Mouse (Mus musculus) midbrain, embryonic 11.5 days (tissue): ENCODE data around the gene Amn. TPM values are rescaled to one million over a fixed set of nuclear protein-coding genes. Genes with fewer than 3 reads are reported as not detected.

Experiments
- ATAC-seq: fragments of 200-750 bp; cut with Nextera tagmentation; 2 replicates; pipeline ENCODE4 v1.8.0; 2017; ENCODE audit warnings: moderate TSS enrichment, moderate library complexity; ENCODE audit not compliant: low FRiP score
- DNase-seq: peaks from one replicate; pipeline ENCODE4 v3.0.0; 2015; ENCODE audit warnings: low spot score; ENCODE audit errors: missing footprints
- H3K27ac ChIP-seq: fragments of 300-500 bp; sonication (generic); 2 replicates; pipeline ENCODE4 v1.5.1; 2014; ENCODE audit warnings: low read depth, low read length
- H3K27me3 ChIP-seq: fragments of 300-500 bp; sonication (generic); 2 replicates; pipeline ENCODE4 v1.6.1; 2014; ENCODE audit warnings: mild to moderate bottlenecking, low read length, moderate library complexity, mixed read lengths; ENCODE audit not compliant: control insufficient read depth, insufficient read depth
- H3K36me3 ChIP-seq: fragments of 300-500 bp; sonication (generic); 2 replicates; pipeline ENCODE4 v1.6.1; 2014; ENCODE audit warnings: mild to moderate bottlenecking, low read length, moderate library complexity, mixed read lengths; ENCODE audit not compliant: control insufficient read depth, insufficient read depth
- H3K4me1 ChIP-seq: fragments of 300-500 bp; sonication (generic); 2 replicates; pipeline ENCODE4 v1.6.1; 2014; ENCODE audit warnings: low read length; ENCODE audit not compliant: control insufficient read depth, insufficient read depth
- H3K4me2 ChIP-seq: fragments of 300-500 bp; sonication (generic); 2 replicates; pipeline ENCODE4 v1.6.1; 2014; ENCODE audit warnings: mild to moderate bottlenecking, moderate library complexity
- H3K4me3 ChIP-seq: fragments of 300-500 bp; sonication (generic); 2 replicates; pipeline ENCODE4 v1.5.1; 2014; ENCODE audit warnings: low read depth, low read length
- H3K9ac ChIP-seq: fragments of 300-500 bp; sonication (generic); 2 replicates; pipeline ENCODE4 v1.6.1; 2014; ENCODE audit warnings: low read length
- H3K9me3 ChIP-seq: fragments of 300-500 bp; sonication (generic); 2 replicates; pipeline ENCODE4 v1.6.1; 2016; ENCODE audit warnings: low read length; ENCODE audit not compliant: control insufficient read depth
- WGBS: fragments of 180-500 bp; shearing (Covaris S2); extraction: QIAGEN DNeasy Blood & Tissue Kit; methylation state at CpG from one replicate; pipeline ENCODE4 v1.1.7; 2014; 5-methylcytosine and 5-hydroxymethylcytosine counted together
- polyA plus RNA-seq: library from polyadenylated mRNA; unstranded; fragments of >200 nt; fragmentation: Nextera tagmentation; extraction: Ambion mirVana; gene quantifications from 2 replicates; pipeline ENCODE4 v1.2.1, GENCODE M21; 2014

Gene Amn
- polyA plus RNA-seq, 1 experiment from 2014 or later: 0.22 TPM

- Histone ChIP-seq H3K27me3 (no peaks in the 10 kb centered on the region), H3K36me3 (peaks cover 44% of the 10 kb centered on the region), H3K4me1 (no peaks in the 10 kb centered on the region), H3K4me2 (no peak overlapping the region), H3K4me3 (no peak overlapping the region), H3K9ac (no peak overlapping the region), H3K27ac (no peak overlapping the region), H3K9me3 (no peaks in the 10 kb centered on the region)
- ATAC-seq: no peak
- DNase-seq: no peak
- 93% methylated on average over 13 of the region's 13 CpGs for WGBS
These were observed 50.9 kb downstream of the Amn start for GRCm38 (mm10) chr12:111321832-111322231.

DNA sequence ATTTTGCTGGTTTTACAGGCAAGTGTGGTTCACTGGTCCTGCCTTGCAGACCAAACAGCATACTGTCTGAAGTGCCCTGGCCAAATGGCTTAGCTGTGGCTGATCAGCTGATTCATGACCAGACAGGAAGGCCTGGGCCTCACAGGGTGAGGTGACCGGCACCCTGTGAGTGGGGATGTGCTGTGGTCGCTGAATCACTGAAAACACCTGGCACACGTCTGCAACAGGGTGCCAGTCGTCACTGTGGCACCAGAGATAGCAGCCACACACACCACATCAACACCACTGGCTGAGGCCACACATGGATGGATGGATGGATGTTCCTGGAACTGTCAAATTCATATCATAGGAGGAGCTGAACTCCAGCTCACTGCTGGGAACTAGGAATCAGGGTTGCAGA lies 52.5 kb downstream of the Amn start:
- Histone ChIP-seq H3K36me3 (peaks cover 37% of the 10 kb centered on the region), H3K4me2 (no peak overlapping the region), H3K4me1 (no peaks in the 10 kb centered on the region), H3K27me3 (no peaks in the 10 kb centered on the region), H3K9ac (no peak overlapping the region), H3K4me3 (no peak overlapping the region), H3K27ac (no peak overlapping the region), H3K9me3 (no peaks in the 10 kb centered on the region)
- 85% methylated on average over 4 of the region's 4 CpGs for WGBS
- no peak for DNase-seq
- no peak for ATAC-seq

DNA sequence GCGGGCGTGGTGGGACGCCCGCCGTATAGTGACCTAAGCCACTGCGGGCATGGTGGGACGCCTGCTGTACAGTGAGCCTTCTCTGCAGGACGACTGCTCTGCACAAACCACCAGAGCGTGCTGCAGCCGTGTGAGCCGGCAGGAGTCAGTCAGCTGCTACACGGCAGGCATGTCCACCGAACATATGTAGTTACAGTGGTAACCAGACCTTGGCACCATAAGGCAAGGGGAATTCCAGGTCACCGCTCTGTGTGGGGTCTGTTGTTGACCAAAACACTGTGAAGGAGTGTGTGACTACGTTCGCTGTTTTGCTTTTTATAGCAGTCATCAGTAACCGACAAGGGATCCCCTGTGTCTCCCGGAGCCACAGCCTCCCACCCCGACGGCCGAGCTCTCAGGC lies 53.6 kb downstream of the Amn start:
- H3K4me3 ChIP-seq: no peak overlapping the region
- no peaks in the 10 kb centered on the region for H3K27me3 ChIP-seq
- peaks cover 35% of the 10 kb centered on the region for H3K36me3 ChIP-seq
- no peaks in the 10 kb centered on the region for H3K9me3 ChIP-seq
- H3K9ac ChIP-seq: no peak overlapping the region
- no peak overlapping the region for H3K4me2 ChIP-seq
- no peak overlapping the region for H3K27ac ChIP-seq
- ATAC-seq: no peak
- H3K4me1 ChIP-seq: no peaks in the 10 kb centered on the region
- no peak for DNase-seq
- WGBS: 95% methylated on average over 21 of the region's 21 CpGs

DNA sequence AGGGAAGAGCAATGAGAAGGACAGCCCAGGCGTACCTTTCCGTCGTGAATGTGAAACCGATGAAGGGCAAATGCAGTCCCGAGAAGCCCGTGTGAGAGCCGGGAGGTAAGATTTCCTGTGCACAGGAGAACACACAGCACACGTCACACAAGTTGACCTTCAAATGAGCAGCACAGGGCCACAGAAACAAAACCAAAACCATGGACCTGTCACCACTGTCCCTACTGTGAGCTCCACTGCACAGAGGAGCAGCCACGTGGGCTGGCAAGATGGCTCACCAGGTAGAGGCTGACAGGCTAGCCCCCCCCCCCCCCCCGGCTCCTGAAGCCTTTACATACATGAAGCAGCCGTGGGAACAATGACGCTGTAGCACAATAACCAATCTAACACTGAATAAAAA lies 54.1 kb downstream of the Amn start:
- H3K9ac ChIP-seq: no peak overlapping the region
- no peak for DNase-seq
- no peak overlapping the region for H3K4me2 ChIP-seq
- no peak for ATAC-seq
- H3K4me1 ChIP-seq: no peaks in the 10 kb centered on the region
- H3K9me3 ChIP-seq: no peaks in the 10 kb centered on the region
- WGBS: 95% methylated on average over 12 of the region's 12 CpGs
- H3K36me3 ChIP-seq: peaks cover 35% of the 10 kb centered on the region
- H3K4me3 ChIP-seq: no peak overlapping the region
- H3K27ac ChIP-seq: no peak overlapping the region
- H3K27me3 ChIP-seq: no peaks in the 10 kb centered on the region

DNA sequence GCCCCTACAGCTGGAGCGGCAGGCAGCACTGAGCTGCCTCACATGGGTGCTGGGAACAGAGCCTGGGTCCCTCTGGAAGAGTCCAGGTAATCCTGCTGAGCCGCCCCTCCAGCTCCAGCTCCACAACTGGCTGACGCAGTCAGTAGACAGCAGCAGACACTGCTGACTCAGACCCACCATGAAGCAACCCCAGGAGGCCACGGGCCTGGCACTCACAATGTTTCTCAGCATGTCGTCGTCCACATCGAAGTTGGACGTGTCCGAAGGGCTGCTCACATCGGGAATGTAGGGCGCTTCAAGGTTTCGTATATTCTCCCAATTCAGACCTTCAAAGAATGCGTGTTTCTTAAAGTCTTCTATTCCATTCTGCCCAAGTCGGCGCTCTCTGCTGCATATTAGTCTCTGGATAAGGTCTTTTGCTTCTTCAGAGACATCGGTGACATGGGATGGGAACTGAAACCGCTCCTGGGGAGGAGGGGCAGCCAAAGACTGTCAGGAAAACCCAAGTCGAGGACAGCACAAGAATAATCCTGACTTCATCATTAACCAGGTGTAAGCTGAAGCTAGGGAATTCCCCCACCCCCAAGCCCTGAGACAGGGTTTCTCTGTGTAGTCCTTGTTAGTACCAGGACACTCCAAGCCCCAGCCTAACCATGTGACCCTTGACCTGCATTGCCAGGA lies 55.0 kb downstream of the Amn start:
- no peaks in the 10 kb centered on the region for H3K9me3 ChIP-seq
- ATAC-seq (no peak), DNase-seq (no peak)
- H3K9ac ChIP-seq: no peak overlapping the region
- no peak overlapping the region for H3K27ac ChIP-seq
- H3K36me3 ChIP-seq: peaks cover 35% of the 10 kb centered on the region
- no peak overlapping the region for H3K4me2 ChIP-seq
- H3K27me3 ChIP-seq: no peaks in the 10 kb centered on the region
- 92% methylated on average over 18 of the region's 18 CpGs for WGBS
- no peaks in the 10 kb centered on the region for H3K4me1 ChIP-seq
- H3K4me3 ChIP-seq: no peak overlapping the region

Other genes with a start within 250 kb of the Amn start
- gene Rcor1, start 231.7 kb upstream of the Amn start, polyA plus RNA-seq: 10.4 and 12.1 TPM in 2 replicates
- 11.6 and 14.0 TPM in 2 replicates for gene Traf3, start 104.7 kb upstream of the Amn start, polyA plus RNA-seq
- gene 4930595D18Rik, start 86.6 kb upstream of the Amn start, polyA plus RNA-seq: not detected in 2 replicates
- gene Cdc42bpb, start 106.6 kb downstream of the Amn start, polyA plus RNA-seq: 28.1 and 28.2 TPM in 2 replicates
- gene Lbhd2, start 135.7 kb downstream of the Amn start, polyA plus RNA-seq: not detected in 2 replicates
- 2.3 and 2.9 TPM in 2 replicates for gene Exoc3l4, start 145.9 kb downstream of the Amn start, polyA plus RNA-seq
- 1.1 and 2.3 TPM in 2 replicates for gene Tnfaip2, start 171.4 kb downstream of the Amn start, polyA plus RNA-seq
- 4.2 and 6.0 TPM in 2 replicates for gene Gm266, start 214.7 kb downstream of the Amn start, polyA plus RNA-seq